Mouse (Mus musculus): ENCODE measurements at regions not wholly inside any gene's neighbourhood (a gene's known extent, or its start where the extent isn't known, plus 50 kb on each side); places are given as distances from the start of the nearest gene placed in this dataset.

DNA sequence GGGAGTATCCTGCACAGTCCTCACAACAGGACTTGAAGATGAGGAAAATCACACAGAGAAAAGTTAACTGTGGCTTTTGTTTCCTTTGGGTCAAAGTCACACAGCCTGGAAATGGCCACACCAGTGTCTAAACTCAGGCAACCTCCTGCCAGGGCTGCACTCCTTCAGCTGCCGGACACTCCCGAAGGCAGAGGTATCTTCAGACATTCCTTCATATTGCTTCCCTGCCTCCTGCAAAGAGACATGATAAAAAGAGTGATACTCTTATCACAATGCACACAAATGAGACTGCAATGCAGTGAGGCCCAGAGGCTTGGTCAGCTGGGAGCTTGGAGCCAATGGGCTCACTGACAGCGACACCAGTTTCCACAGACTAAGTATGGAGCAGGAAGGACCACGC is 243.4 kb upstream of the Smlr1 start:
- no peak for TF ChIP-seq CTCF (IDR thresholded peaks at IDR 0.05; ENCODE audit: borderline replicate concordance, insufficient read depth, low read length)
- no peak for TF ChIP-seq POLR2A (IDR thresholded peaks at IDR 0.05; ENCODE audit: low read depth, low read length)
